Mouse (Mus musculus) B cell, adult 62 days (primary cell): ENCODE measurements around the gene Pot1a. TPM values are rescaled to one million over a fixed set of nuclear protein-coding genes. Genes with fewer than 3 reads are reported as not detected.

Experiments used
- total RNA-seq: library from RNA; stranded (reverse); gene quantifications from 4 replicates; pipeline ENCODE4 v1.2.4, GENCODE M21; 2023

The Pot1a gene
- 17.6 to 25.1 TPM (median 21.5 TPM) in 4 replicates for total RNA-seq

GRCm38 (mm10) chr6:25808806-25809495 lies at the start of gene Pot1a:
Pot1a (minus strand) TSS chr6:25809246.

Other genes starting within 250 kb of the Pot1a start
- not detected in 4 replicates for gene Gpr37, start 118.5 kb downstream of the Pot1a start, total RNA-seq